Mouse (Mus musculus) gonadal fat pad, adult 2 months (tissue): Measurements from ENCODE around the gene Ccdc194. TPM values are rescaled to one million over a fixed set of nuclear protein-coding genes. Genes with fewer than 3 reads are reported as not detected.
"Not testable (repeated sequence)": the region's sequence is repeated elsewhere in the genome, so short reads cannot be mapped to it uniquely, and the experiment has no call there.

Experiments used
- DNase-seq: peaks from one replicate; pipeline ENCODE4 v3.0.0-alpha.2; 2012; ENCODE audit warnings: low read depth
- polyA plus RNA-seq: library from polyadenylated mRNA; depleted of rRNA; stranded (reverse); fragments of >200 nt; gene quantifications from 2 replicates; pipeline ENCODE4 v1.2.3, GENCODE M21; 2012

The Ccdc194 gene
- polyA plus RNA-seq, 1 experiment: 0.07 TPM

GRCm38 (mm10) chr8:71554001-71554400 lies 28.5 kb upstream of the Ccdc194 start:
- DNase-seq: no peak

DNA sequence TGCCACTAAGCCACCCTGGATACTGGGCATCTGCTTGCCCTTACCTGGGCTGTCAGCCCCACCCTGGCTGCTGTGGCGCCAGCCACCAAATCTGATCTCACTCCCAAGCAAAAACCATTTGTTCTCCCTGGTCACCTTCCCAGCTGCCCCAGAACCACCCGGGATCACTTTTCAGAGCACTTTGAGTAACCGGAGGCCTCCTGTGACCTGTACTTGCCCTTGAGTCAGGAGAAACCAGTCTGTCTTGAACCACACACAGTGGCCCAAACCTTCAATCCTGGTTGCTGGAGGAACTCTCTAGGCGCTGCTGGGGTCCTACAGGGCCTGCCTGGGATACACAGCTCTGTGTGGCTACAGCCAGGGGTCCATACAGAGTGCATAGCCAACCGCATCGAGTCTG lies 27.3 kb upstream of the Ccdc194 start:
- DNase-seq: no peak

DNA sequence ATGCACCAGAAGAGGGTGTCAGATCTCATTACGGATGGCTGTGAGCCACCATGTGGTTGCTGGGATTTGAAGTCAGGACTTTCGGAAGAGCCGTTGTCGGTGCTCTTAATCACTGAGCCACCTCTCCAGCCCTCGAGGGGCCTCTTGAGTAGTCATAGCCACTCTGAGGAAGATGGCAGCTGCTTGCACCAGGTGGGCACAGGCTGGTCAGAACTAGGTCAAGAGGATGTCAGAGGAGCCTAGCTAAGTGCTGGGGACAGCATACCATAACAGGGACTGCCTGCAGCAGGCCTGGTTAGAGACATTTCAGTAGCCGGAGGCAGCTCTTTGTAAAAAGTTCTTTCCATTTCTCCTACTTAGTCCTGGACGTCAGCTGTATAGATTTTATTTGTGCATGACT lies 25.2 kb upstream of the Ccdc194 start:
- DNase-seq: no peak

DNA sequence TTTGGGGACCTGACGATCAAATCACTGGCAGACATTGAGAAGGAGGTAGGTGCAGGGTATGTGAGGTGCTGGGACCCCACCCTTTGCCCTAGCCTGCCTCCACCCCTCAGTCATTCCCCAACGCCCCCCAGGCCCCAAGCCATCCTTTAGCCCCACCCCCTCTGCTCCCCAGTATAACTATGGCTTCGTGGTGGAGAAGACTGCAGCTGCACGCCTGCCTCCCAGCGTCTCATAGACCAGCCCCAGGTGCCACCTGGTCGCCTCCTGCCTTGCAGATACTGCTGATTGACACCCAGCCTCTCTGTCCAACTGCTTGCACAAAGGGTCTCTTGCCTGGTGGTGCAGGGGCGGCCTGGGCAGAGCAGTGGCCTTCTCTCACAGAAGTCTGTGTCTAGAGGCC lies 22.1 kb upstream of the Ccdc194 start:
- DNase-seq: no peak

GRCm38 (mm10) chr8:71545053-71545452 lies 19.5 kb upstream of the Ccdc194 start:
- DNase-seq: no peak

- DNase-seq: no peak
These were observed 18.2 kb upstream of the Ccdc194 start for GRCm38 (mm10) chr8:71543755-71544154.

- peak; percentile 97 for DNase-seq
These were observed 17.3 kb upstream of the Ccdc194 start, which contains the start of gene Mvb12a for GRCm38 (mm10) chr8:71542632-71543343. Mvb12a (plus strand) TSS chr8:71542922.

DNA sequence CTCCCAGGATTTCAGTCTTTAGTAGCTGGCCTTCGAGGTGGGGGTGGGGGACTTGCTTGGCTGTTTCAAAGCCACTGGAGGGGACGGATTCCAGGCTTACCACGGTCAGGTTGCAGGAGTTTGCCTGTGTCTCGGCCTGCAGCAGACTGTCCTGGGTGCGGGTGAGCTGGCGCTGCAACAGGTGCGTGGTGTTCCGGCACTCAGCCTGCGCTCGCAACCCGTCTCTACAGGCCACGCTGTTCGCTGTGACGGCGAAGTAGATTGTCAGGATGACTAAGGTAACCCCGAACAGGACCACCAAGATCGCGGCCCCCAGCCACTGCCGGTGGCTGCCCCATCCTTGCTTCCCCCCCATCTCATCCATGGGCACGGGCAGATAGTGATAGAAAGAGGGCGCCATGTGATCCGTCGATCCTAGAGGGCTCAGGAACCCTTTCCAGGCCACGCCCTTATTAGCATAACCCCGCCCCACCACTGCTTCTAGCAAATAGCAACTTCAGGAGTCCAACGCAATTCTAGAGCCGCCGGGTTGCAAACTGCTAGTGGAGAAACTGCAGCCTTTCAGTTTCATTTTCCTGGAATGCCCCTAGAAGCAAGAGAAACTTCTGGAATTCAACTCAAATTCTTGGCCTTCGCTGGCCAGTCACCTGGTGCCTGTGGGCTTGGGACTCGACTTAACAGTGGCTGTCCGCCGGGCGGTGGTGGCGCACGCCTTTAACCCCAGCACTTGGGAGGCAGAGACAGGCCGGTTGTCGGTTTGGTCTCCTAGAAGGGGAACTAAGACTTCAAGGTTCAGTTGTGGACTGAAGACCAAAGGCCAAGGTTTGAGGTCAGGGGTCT lies 11.7 kb upstream of the Ccdc194 start, which contains the start of gene Bst2:
Gene Bst2, minus strand, starts transcription at position 429 of the 840 bp plus-strand sequence.
- peak; percentile 55 for DNase-seq

- DNase-seq: no peak
These were observed 10.2 kb upstream of the Ccdc194 start for GRCm38 (mm10) chr8:71535663-71536062.

GRCm38 (mm10) chr8:71534263-71534810 lies 8.8 kb upstream of the Ccdc194 start:
- no peak for DNase-seq

DNA sequence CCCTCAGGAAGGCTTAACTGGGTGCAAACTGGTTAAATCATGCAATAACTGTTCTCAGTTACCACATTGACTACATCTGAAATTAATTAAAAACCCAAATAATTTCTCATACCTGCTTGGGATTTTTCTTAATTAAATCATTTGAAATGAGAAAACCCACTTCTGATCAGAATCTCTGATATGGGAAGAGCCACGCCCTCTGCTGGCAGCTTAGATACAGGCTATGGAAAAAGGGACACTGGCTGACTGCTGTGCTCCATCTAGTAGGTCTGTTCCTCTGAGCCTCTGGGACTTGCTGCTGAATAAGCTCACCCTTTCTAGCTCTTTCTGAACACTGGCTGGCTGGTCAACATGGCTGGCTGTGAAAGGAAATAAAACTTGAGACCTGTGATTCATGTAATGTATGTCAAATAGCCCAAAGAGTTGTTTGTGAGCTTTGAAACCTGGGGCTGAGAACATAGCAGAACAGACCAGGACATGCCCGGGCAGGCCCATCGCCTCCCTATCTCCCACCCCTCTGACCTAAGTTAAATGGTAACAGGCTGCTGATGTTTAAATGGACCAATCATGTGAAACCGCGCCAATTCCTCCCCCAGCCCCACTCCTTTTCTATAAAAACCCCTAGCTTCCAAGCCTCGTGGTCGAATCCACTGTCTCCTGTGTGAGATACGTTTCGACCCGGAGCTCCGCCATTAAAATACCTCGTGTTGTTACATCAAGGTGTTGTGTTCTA lies 5.4 kb upstream of the Ccdc194 start:
- not testable (repeated sequence) for DNase-seq

- no peak for DNase-seq
These were observed 3.0 kb upstream of the Ccdc194 start for GRCm38 (mm10) chr8:71528362-71529073.

DNA sequence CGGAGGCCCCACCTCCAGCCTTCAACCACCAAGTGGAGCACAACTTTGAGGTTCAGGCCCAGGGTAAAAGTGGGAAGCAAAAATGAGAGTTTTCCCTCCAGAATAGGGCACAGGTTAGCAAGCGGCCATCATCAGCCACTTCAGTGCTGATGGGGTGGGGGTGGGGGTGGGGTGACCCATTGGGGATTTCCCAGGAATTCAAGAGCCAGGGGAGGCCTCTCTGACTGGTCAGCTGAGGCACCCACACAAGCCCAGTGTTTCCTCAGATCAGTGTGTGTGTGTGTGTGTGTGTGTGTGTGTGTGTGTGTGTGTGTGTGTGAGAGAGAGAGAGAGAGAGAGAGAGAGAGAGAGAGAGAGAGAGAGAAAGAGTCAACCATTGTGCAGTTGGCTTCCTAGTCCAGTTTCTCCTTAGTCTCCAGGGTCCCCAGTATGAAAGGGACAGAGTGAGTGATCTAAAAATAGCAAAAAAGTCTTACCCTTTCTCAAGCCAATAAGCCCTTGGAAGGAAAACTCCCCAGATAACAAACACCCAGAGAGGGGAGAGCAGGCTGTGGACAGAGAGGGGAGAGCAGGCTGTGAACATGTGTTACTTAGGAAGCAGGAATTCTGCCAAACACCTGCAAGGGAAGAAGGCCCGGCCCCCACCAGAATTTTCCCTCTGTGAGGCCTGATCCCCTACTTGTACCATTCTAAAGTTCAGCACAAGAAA lies 1.8 kb upstream of the Ccdc194 start:
- DNase-seq: no peak

GRCm38 (mm10) chr8:71526272-71526671 lies 761 bp upstream of the Ccdc194 start:
- DNase-seq: no peak

DNA sequence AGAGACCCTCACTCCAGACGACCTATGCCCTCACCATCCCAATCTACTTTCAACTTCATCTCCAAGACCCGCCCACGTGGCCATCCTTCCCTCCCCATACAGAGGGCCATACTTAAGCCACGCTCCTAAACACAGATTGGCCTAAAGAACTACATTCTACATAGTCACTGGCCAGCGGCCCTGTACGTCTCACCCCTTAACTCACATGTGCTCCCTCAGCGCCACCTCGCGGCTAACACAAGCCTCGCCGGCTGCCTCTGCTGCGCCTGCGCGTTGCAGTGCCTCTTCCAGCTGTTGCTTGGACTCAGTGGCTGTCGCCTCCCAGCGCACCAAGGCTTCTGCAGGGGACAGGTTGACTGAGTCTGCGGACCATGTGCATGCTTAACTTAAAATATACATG lies 3.9 kb downstream of the Ccdc194 start:
- no peak for DNase-seq

DNA sequence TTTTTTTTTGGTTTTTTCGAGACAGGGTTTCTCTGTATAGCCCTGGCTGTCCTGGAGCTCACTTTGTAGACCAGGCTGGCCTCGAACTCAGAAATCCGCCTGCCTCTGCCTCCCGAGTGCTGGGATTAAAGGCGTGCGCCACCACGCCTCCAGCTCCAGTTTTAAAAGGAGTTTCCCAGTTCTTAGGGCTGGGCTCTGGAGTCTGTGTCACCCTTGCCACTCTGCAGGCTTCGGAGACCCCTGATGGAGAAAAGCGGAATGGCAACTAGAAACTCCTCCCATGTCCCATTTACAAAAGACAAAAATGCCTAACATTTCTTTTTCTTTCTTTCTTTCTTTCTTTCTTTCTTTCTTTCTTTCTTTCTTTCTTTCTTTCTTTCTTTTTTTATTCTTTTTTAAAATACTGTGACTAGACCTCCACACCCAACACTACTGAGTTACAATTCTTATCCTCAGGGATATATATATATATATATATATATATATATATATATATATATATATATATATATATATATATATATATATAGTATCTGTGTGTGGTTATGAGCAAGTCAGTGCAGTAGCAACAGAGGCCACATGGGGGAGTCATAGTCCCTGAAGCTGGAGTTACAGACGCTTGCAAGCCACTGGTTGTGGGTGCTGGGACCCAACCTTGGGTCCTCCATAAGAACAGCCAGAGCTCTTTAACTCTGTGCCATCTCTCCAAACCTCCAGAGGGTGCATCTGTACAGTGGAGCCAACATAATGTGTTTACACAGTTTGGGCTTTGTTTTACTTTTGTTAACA lies 6.3 kb downstream of the Ccdc194 start:
- DNase-seq: not testable (repeated sequence)

DNA sequence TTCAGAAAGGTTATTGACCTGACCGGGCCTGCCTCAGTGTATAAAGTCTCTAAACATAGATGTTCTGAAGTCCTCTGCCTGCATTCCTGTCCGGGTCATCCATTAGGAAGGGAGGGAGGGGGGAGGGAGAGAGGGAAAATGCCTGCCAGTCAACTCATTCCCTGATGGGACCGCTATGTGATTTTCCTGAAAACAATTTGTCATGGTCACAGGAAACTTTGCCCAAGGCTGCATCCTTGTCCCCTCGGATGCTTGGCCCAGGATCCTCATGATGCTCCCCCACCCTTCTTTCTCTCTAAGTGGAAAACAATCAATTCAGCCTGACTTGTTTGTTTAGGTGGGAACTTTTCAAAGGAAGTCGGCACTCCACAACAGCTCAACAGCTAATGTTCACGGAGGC lies 8.7 kb downstream of the Ccdc194 start:
- no peak for DNase-seq

- no peak for DNase-seq
These were observed 10.5 kb downstream of the Ccdc194 start for GRCm38 (mm10) chr8:71515043-71515442.

- DNase-seq: no peak
These were observed 12.3 kb downstream of the Ccdc194 start for GRCm38 (mm10) chr8:71513018-71513754.
